Mouse (Mus musculus) forebrain, embryonic 13.5 days (tissue): ENCODE measurements at regions not wholly inside any gene's neighbourhood (a gene's known extent, or its start where the extent isn't known, plus 50 kb on each side); places are given as distances from the start of the nearest gene placed in this dataset.

Experiments used
- ATAC-seq: fragments of 200-750 bp; cut with Nextera tagmentation; 2 replicates; pipeline ENCODE4 v1.8.0; 2017
- H3K27ac ChIP-seq: fragments of 300-500 bp; sonication (generic); 2 replicates; pipeline ENCODE4 v1.5.1; 2015; ENCODE audit warnings: inconsistent platforms, mild to moderate bottlenecking, moderate library complexity
- H3K27me3 ChIP-seq: fragments of 300-500 bp; sonication (generic); 2 replicates; pipeline ENCODE4 v1.6.1; 2015; ENCODE audit warnings: mild to moderate bottlenecking, inconsistent platforms
- H3K36me3 ChIP-seq: fragments of 300-500 bp; sonication (generic); 2 replicates; pipeline ENCODE4 v1.6.1; 2015; ENCODE audit warnings: mild to moderate bottlenecking, inconsistent platforms; ENCODE audit not compliant: poor library complexity, severe bottlenecking
- H3K4me1 ChIP-seq: fragments of 300-500 bp; sonication (generic); 2 replicates; pipeline ENCODE4 v1.6.1; 2015; ENCODE audit warnings: inconsistent platforms
- H3K4me2 ChIP-seq: fragments of 300-500 bp; sonication (generic); 2 replicates; pipeline ENCODE4 v1.6.1; 2015; ENCODE audit warnings: inconsistent platforms, mild to moderate bottlenecking, moderate library complexity
- H3K4me3 ChIP-seq: fragments of 300-500 bp; sonication (generic); 2 replicates; pipeline ENCODE4 v1.5.1; 2015; ENCODE audit warnings: mild to moderate bottlenecking, inconsistent platforms
- H3K9ac ChIP-seq: fragments of 300-500 bp; sonication (generic); 2 replicates; pipeline ENCODE4 v1.6.1; 2015; ENCODE audit warnings: mild to moderate bottlenecking, inconsistent platforms
- H3K9me3 ChIP-seq: fragments of 300-500 bp; sonication (generic); replicated peaks from 2 replicates; pipeline ENCODE4 v1.6.1; 2016; ENCODE audit warnings: inconsistent platforms
- WGBS: fragments of 180-500 bp; shearing (Covaris S2); methylation state at CpG from one replicate; pipeline ENCODE4 v1.1.7; 2015; 5-methylcytosine and 5-hydroxymethylcytosine counted together

GRCm38 (mm10) chr7:69493062-69493930 lies 744.3 kb upstream of the Arrdc4 start:
- Histone ChIP-seq H3K36me3 (no peaks in the 10 kb centered on the region), H3K27me3 (peaks cover 17% of the 10 kb centered on the region; the same call in 1 of the 2 replicates), H3K4me3 (peak overlapping the region; percentile 4; the same call in 1 of the 2 replicates), H3K9me3 (no peaks in the 10 kb centered on the region), H3K9ac (no peak overlapping the region), H3K4me1 (0 out of 2 replicates have a peak, but pooled peaks cover 4% of the 10 kb centered on the region), H3K4me2 (peak overlapping the region; percentile 38), H3K27ac (0 out of 2 replicates have a peak overlapping the region, but pooled peaks have one; percentile 36)
- peak; percentile 22; the same call in 1 of the 2 replicates for ATAC-seq
- 46% methylated on average over 18 of the region's 18 CpGs for WGBS

GRCm38 (mm10) chr7:69490566-69491466 lies 741.8 kb upstream of the Arrdc4 start:
- no peaks in the 10 kb centered on the region for H3K36me3 ChIP-seq

GRCm38 (mm10) chr7:69488630-69489029 lies 739.6 kb upstream of the Arrdc4 start:
- H3K9ac ChIP-seq, result no peak overlapping the region
- H3K36me3 ChIP-seq, result no peaks in the 10 kb centered on the region
- ATAC-seq, result 0 out of 2 replicates have a peak, but pooled peaks have one; percentile 31
- 60% methylated on average over 6 of the region's 6 CpGs for WGBS
- peaks cover 17% of the 10 kb centered on the region; the same call in 1 of the 2 replicates for H3K27me3 ChIP-seq
- H3K4me3 ChIP-seq, result no peak overlapping the region
- no peaks in the 10 kb centered on the region for H3K9me3 ChIP-seq
- no peak overlapping the region; the same call in 1 of the 2 replicates for H3K27ac ChIP-seq
- 0 out of 2 replicates have a peak, but pooled peaks cover 4% of the 10 kb centered on the region for H3K4me1 ChIP-seq
- H3K4me2 ChIP-seq, result 0 out of 2 replicates have a peak overlapping the region, but pooled peaks have one; percentile 10

More at GRCm38 (mm10) chr7:69490566-69491466, 741.8 kb upstream of the Arrdc4 start:
- ATAC-seq, result peak; percentile 93
- peaks cover 17% of the 10 kb centered on the region; the same call in 1 of the 2 replicates for H3K27me3 ChIP-seq
- H3K27ac ChIP-seq, result no peak overlapping the region
- no peak overlapping the region for H3K9ac ChIP-seq
- H3K4me2 ChIP-seq, result peak overlapping the region; percentile 16; the same call in 1 of the 2 replicates
- H3K4me3 ChIP-seq, result no peak overlapping the region
- H3K9me3 ChIP-seq, result no peaks in the 10 kb centered on the region
- 35% methylated on average over 16 of the region's 16 CpGs for WGBS
- 0 out of 2 replicates have a peak, but pooled peaks cover 4% of the 10 kb centered on the region for H3K4me1 ChIP-seq

- H3K4me1 ChIP-seq, result 0 out of 2 replicates have a peak, but pooled peaks cover 4% of the 10 kb centered on the region
- no peaks in the 10 kb centered on the region for H3K9me3 ChIP-seq
- H3K4me3 ChIP-seq, result no peak overlapping the region
- peaks cover 16% of the 10 kb centered on the region; the same call in 1 of the 2 replicates for H3K27me3 ChIP-seq
- no peak overlapping the region for H3K27ac ChIP-seq
- no peak overlapping the region for H3K9ac ChIP-seq
- no peak for ATAC-seq
- H3K4me2 ChIP-seq, result no peak overlapping the region
- no peaks in the 10 kb centered on the region for H3K36me3 ChIP-seq
- WGBS, result 71% methylated on average over 3 of the region's 3 CpGs
Measured at GRCm38 (mm10) chr7:69487111-69487510, 738.1 kb upstream of the Arrdc4 start.

- no peaks in the 10 kb centered on the region for H3K4me1 ChIP-seq
- no peak for ATAC-seq
- 0 out of 2 replicates have a peak, but pooled peaks cover 3% of the 10 kb centered on the region for H3K27me3 ChIP-seq
- H3K9me3 ChIP-seq, result no peaks in the 10 kb centered on the region
- no peaks in the 10 kb centered on the region for H3K36me3 ChIP-seq
- 91% methylated on average over 4 of the region's 4 CpGs for WGBS
- H3K4me2 ChIP-seq, result no peak overlapping the region
- no peak overlapping the region for H3K4me3 ChIP-seq
- H3K27ac ChIP-seq, result no peak overlapping the region
- no peak overlapping the region for H3K9ac ChIP-seq
Measured at GRCm38 (mm10) chr7:69484552-69484951, 735.5 kb upstream of the Arrdc4 start.
